ENCODE assay signal across 8 mouse cellular contexts in genomic region chr8:78510094-78510493, GRCm38 (mm10). TPM values are rescaled to one million over a fixed set of nuclear protein-coding genes. Genes with fewer than 3 reads are reported as not detected.
DNase-seq lines count a peak whose midpoint lies in the region; ATAC-seq and TF ChIP-seq lines count a peak whose summit lies in the region.

No protein-coding gene starts in this region.

- H3K9me3 ChIP-seq in heart, embryonic 13.5 days, result no peaks in the 10 kb centered on the region
- H3K9me3 ChIP-seq in limb, embryonic 12.5 days, result peaks cover 9% of the 10 kb centered on the region

- H3K36me3 ChIP-seq in heart, embryonic 13.5 days, result peaks cover 16% of the 10 kb centered on the region
- H3K36me3 ChIP-seq in limb, embryonic 12.5 days, result peaks cover 23% of the 10 kb centered on the region
- H3K36me3 ChIP-seq in myocyte (ENCODE audit: control insufficient read depth, insufficient read depth), result no peaks in the 10 kb centered on the region

- ATAC-seq in cerebellum, adult (ENCODE audit: insufficient number of reproducible peaks, low FRiP score, low TSS enrichment), result no peak
- no peak for ATAC-seq in heart, embryonic 13.5 days (ENCODE audit: extremely low read depth, insufficient number of reproducible peaks, low FRiP score, low TSS enrichment)
- no peak for ATAC-seq in limb, embryonic 12.5 days (ENCODE audit: insufficient number of reproducible peaks, insufficient read depth, low FRiP score, low TSS enrichment, low read depth)

- peaks cover 17% of the 10 kb centered on the region for H3K4me1 ChIP-seq in heart, embryonic 13.5 days
- peaks cover 8% of the 10 kb centered on the region for H3K4me1 ChIP-seq in limb, embryonic 12.5 days (replicated peaks)

- peak; percentile 31 for TF ChIP-seq POLR2A in myocyte (IDR thresholded peaks at IDR 0.05; ENCODE audit: insufficient read length, low read depth)

- peak overlapping the region; percentile 98 for H3K4me2 ChIP-seq in heart, embryonic 13.5 days
- H3K4me2 ChIP-seq in limb, embryonic 12.5 days, result peak overlapping the region; percentile 76
- peak overlapping the region; percentile 88 for H3K4me2 ChIP-seq in myocyte (ENCODE audit: low read depth)

- H3K27me3 ChIP-seq in heart, embryonic 13.5 days (replicated peaks), result no peaks in the 10 kb centered on the region
- no peaks in the 10 kb centered on the region for H3K27me3 ChIP-seq in limb, embryonic 12.5 days
- H3K27me3 ChIP-seq in myocyte (ENCODE audit: control insufficient read depth, insufficient read depth, insufficient read length), result no peaks in the 10 kb centered on the region

- peaks cover 34% of the 10 kb centered on the region for H3K79me2 ChIP-seq in myocyte (ENCODE audit: control insufficient read depth, insufficient read depth)

- H3K4me3 ChIP-seq in heart, embryonic 13.5 days, result peak overlapping the region; percentile 86
- peak overlapping the region; percentile 88 for H3K4me3 ChIP-seq in limb, embryonic 12.5 days (replicated peaks)
- peak overlapping the region; percentile 97 for H3K4me3 ChIP-seq in myocyte

- under 1% methylated on average over 11 of the region's 11 CpGs for WGBS in heart, embryonic 13.5 days
- 0% methylated on average over 11 of the region's 11 CpGs for WGBS in limb, embryonic 12.5 days

- H3K27ac ChIP-seq in heart, embryonic 13.5 days (replicated peaks), result peak overlapping the region; percentile 96
- H3K27ac ChIP-seq in limb, embryonic 12.5 days, result peak overlapping the region; percentile 95; the same call in 1 of the 2 replicates

- DNase-seq in cerebellum, adult 11-12 months, result peak; percentile 8
- peak; percentile 15 for DNase-seq in c-Kit-negative CD71-positive TER-119-positive erythroid progenitor cells, embryonic 14.5 days (ENCODE audit: low read depth, low spot score)
- DNase-seq in ovary, postnatal 10 days (ENCODE audit: low spot score), result no peak
- no peak for DNase-seq in right cerebral cortex, adult 18-20 months

- H3K9ac ChIP-seq in heart, embryonic 13.5 days, result peak overlapping the region; percentile 99
- H3K9ac ChIP-seq in limb, embryonic 12.5 days (replicated peaks), result peak overlapping the region; percentile 99

- H3ac ChIP-seq in myocyte (ENCODE audit: control insufficient read depth, insufficient read length), result peak overlapping the region; percentile 46

TF ChIP-seq in myocyte, 11 proteins besides CTCF, POLR2A, EP300 and RAD21:
- no peak for TF ChIP-seq MYOG (IDR thresholded peaks at IDR 0.05; ENCODE audit: control insufficient read depth in 1 of 3, insufficient read depth in 1 of 3, insufficient read length in 2 of 3, low read depth in 2 of 3)
- TF ChIP-seq SRF (IDR thresholded peaks at IDR 0.05; ENCODE audit: control insufficient read depth, insufficient read length, low read depth), result no peak
- TF ChIP-seq CEBPB (IDR thresholded peaks at IDR 0.05; ENCODE audit: insufficient read depth, poor library complexity, severe bottlenecking), result no peak
- TF ChIP-seq POLR2AphosphoS2 (IDR thresholded peaks at IDR 0.05; ENCODE audit: insufficient read length, low read depth), result no peak
- TF ChIP-seq E2F4 (IDR thresholded peaks at IDR 0.05; ENCODE audit: insufficient read depth), result no peak
- no peak for TF ChIP-seq MYOD1 (IDR thresholded peaks at IDR 0.05; ENCODE audit: control insufficient read depth in 1 of 3, insufficient read length in 2 of 3, low read depth in 2 of 3)
- TF ChIP-seq REST (IDR thresholded peaks at IDR 0.05; ENCODE audit: insufficient read depth, insufficient read length), result no peak

RNA-seq across cellular contexts. Expression of gene Slc10a7, which starts 0.9 kb away (rescaled TPM):
- 10.5 and 12.4 TPM in 2 replicates for polyA plus RNA-seq in heart, embryonic 13.5 days (2015; fragmentation: Nextera tagmentation; extraction: Ambion mirVana)
- 16.5 and 17.5 TPM in 2 replicates for polyA plus RNA-seq in limb, embryonic 12.5 days (2016; fragmentation: Nextera tagmentation; extraction: Ambion mirVana)
- polyA plus RNA-seq in myocyte (2012; fragmentation: generic; extraction: Trizol), result 3.5 TPM

RNA-seq across cellular contexts. Expression of gene Rbmxl1, which starts 1.4 kb away (rescaled TPM):
- 140 and 151 TPM in 2 replicates for polyA plus RNA-seq in heart, embryonic 13.5 days (2015; fragmentation: Nextera tagmentation; extraction: Ambion mirVana)
- polyA plus RNA-seq in limb, embryonic 12.5 days (2016; fragmentation: Nextera tagmentation; extraction: Ambion mirVana), result 344 and 354 TPM in 2 replicates
- 36.4 TPM for polyA plus RNA-seq in myocyte (2012; fragmentation: generic; extraction: Trizol)

Comparison
In these comparisons a context has a peak if more than half of its experiments do, and no peak if none do; other contexts are left out.
1. DNase-seq: peak in cerebellum, adult 11-12 months (single experiment) and c-Kit-negative CD71-positive TER-119-positive erythroid progenitor cells, embryonic 14.5 days (single experiment); none in ovary, postnatal 10 days (single experiment) and right cerebral cortex, adult 18-20 months (single experiment).
2. Peak in every context shown above with its lines, with median percentiles within 50 percentile points of each other: H3K4me2 ChIP-seq and H3K4me3 ChIP-seq.